Mouse (Mus musculus) neutrophil, adult 83 days (primary cell): ENCODE data around the gene Cldn9. TPM values are rescaled to one million over a fixed set of nuclear protein-coding genes. Genes with fewer than 3 reads are reported as not detected.

Source experiments
- total RNA-seq, 2 experiments: library from RNA; stranded (reverse); gene quantifications; one replicate each; pipeline ENCODE4 v1.2.4; 2023

Gene Cldn9
- total RNA-seq = not detected

DNA sequence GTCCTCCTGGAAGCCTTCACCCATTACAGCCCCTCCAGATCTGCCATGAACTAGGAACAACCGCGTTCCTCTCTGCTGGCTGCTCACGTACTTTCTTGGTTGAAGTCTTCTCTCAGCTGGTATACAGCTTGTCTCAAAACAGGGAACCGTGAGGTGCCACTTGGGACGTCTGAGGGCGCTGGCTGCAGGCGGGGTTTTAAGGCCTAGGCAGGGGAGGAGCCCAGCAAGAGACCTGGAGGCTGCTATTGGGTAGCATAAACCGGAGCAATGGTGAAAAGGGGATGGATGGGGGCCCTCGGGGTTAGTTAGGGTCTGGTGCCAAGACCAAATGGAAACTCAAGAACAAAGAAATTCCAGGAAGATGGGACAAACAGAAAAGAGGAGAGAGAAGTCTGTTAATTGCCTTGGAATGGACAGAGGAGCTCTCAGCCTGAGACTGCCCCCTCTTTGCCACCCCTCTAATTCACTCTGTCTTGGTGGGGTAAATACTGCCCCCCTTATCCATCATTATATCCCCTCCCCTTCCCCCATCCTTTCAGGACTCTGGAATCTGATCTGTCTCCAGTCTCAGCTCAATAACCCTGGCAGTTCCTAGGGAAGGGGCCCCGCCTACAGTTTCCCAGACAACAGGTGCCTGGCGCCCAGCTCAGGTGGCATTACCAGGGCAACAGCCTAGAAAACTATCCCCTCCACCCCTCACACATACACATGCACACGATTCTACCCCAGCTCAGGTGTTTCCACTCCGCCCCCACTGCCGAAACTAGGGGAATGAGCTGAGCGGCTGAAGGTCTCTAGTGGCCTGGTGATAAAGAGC, at the start of gene Cldn9:
Gene Cldn9 (minus strand): TSS at position 171 of the 817 bp plus-strand sequence.

GRCm38 (mm10) chr17:23725999-23726757, 42.4 kb upstream of the Cldn9 start, which contains the start of gene Pkmyt1:
Gene Pkmyt1 (plus strand): TSS chr17:23726336.

DNA sequence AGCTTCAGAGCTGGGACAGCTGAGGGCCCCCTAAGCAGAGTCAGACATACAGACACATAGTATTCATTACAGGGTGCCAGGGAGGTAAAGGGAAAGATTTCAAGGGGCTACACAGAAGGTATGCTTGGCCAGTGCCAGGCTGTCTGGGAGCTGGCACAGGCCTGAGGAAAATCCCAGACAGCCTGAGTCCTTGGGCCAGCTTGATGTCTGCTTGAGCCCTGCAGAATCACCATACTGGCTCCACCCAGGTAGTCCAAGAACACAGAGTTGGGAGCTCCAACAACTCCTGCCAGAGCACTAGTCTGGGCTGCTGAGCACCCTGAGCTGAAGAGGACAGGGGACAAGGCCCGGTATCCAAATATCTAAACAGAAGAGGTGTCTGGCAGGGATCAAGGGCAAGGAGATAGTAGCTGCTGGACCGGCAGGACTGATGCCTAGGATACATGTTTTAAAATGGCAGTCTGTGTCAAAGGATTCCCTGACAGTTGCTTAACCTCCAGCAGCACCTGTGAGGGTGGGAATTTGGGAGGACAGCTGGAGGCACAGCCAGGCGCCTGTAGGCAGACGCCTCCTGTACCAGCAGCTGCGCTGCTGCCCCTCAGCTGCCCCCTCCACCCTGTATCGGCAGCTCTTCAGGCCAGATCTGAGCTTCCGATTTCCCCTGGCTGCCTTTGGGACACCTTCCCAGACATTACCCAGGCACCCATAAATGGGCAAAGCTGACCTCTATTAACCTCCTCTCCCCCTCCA, 38.7 kb upstream of the Cldn9 start, which contains the start of gene 1520401A03Rik:
Gene 1520401A03Rik (minus strand): TSS at position 408 of the 750 bp plus-strand sequence.

GRCm38 (mm10) chr17:23679127-23679835, 4.5 kb downstream of the Cldn9 start, which contains the start of gene Cldn6:
Gene Cldn6 (plus strand): TSS chr17:23679249.

GRCm38 (mm10) chr17:23677236-23677679, 6.6 kb downstream of the Cldn9 start, which contains the start of gene Tnfrsf12a:
Gene Tnfrsf12a (minus strand): TSS chr17:23677468.

GRCm38 (mm10) chr17:23673424-23674073, 10.3 kb downstream of the Cldn9 start, which contains the start of the genes Hcfc1r1 and Thoc6:
Gene Hcfc1r1 (plus strand): TSS chr17:23673596.
Gene Thoc6 (minus strand): TSS chr17:23673882.

DNA sequence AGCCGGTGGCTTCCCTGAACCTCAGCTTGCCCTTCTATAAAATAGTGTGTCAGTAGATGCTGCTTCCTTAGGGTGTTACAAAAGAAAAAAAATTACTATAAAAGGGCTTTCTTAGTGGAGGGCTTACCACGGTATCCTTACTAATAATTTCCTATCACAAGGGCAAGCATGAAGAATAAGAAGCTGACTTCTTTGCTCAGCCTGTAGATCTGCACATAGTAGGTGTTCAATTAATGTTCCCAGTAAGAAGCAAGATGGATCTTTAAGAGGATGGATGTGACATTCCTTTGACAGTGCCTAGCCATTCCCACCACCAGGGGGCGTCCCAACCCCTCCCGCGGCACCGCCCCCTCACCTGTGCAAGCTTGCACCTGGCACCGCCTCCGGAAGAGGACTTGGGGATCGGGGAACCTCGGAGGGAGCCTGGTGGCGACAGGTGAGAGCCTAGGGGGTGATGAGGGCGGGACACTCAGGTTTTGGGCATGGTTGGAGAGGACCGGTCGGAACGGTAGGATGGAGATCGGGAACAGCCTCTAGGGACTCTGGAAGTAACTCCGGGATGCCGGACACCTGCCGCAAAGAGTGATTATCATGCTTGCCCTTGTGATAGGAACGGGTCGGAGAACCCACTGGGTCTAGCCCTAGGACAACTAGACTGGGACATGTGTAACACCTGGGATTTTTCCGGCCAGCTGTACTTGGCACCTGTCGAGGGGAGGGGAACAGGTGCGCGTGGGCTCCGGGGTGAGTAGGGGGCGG, 23.5 kb downstream of the Cldn9 start, which contains the start of gene Bicdl2:
Gene Bicdl2 (plus strand): TSS at position 390 of the 759 bp plus-strand sequence.

DNA sequence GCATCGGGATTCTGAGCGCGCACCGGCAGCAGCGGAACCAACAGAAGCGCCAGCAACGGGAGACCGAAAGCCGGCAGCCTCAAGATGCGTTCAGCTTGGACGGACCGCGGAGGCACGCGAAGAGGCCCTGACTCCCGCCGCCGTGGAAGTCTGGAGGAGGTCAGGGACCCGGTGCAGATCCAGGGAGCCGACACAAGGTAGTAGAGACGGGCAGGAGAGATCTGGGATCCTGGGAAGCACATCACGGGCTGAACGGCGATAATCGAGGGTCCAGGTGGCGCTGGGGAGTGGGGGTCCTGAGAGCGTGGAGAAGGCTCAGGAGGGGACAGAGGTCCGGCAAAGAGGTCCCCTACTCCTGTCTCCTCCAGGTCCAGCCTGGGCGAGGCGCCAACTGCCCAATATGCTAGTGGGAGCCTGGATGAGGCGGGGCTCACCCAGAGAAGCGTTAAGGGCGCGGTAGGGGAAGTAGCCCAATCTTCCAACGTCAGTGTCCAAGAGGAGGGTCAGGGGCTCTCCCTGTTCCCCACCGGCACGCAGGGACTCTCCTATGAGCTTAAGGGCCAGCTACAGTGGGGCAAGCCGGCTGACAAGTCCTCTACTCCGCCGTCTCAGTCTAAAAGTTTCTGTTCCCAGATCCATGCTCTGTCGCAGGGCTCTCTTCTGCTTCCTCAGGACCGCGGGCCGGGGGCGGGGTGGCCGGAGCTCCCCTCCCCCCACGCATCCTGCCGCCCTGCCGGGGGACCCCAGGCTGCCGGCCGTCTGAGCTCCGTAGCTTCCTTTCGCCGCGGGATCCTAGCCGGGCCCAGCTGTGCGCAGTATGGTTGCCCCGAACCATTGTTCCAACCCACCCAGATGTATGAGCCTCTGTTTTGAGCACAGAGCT, 39.0 kb downstream of the Cldn9 start, which contains the start of gene Mmp25:
Gene Mmp25 (minus strand): TSS at position 665 of the 883 bp plus-strand sequence.

Other genes starting within 250 kb of the Cldn9 start
- gene Vmn2r117, start 204.3 kb downstream of the Cldn9 start, total RNA-seq = not detected
- 1 to 10 TPM; 2.6 TPM for gene Zfp213, start 119.8 kb downstream of the Cldn9 start, total RNA-seq
- under 1 TPM in 1 of 2 experiments, not detected in 1; 0.24 TPM for gene Zfp13, start 84.5 kb downstream of the Cldn9 start, total RNA-seq
- not detected for gene Zscan10, start 83.2 kb downstream of the Cldn9 start, total RNA-seq
- gene Mmp25, start 38.7 kb downstream of the Cldn9 start, total RNA-seq = 100 to 1,000 TPM; 157 to 170 TPM
- 1 to 10 TPM; 1.6 to 2.4 TPM for gene Bicdl2, start 23.5 kb downstream of the Cldn9 start, total RNA-seq
- gene Hcfc1r1, start 10.4 kb downstream of the Cldn9 start, total RNA-seq = 10 to 100 TPM; 50.6 to 50.7 TPM
- 10 to 100 TPM; 19.0 to 19.2 TPM for gene Thoc6, start 10.1 kb downstream of the Cldn9 start, total RNA-seq
- gene Tnfrsf12a, start 6.6 kb downstream of the Cldn9 start, total RNA-seq = 1 to 10 TPM; 4.8 to 5.1 TPM
- not detected for gene Cldn6, start 4.8 kb downstream of the Cldn9 start, total RNA-seq
- gene 1520401A03Rik, start 38.8 kb upstream of the Cldn9 start, total RNA-seq = not detected
- 10 to 100 TPM; 40.9 to 41.4 TPM for gene Pkmyt1, start 42.3 kb upstream of the Cldn9 start, total RNA-seq
- 1 to 10 TPM; 3.2 to 5.1 TPM for gene Paqr4, start 56.8 kb upstream of the Cldn9 start, total RNA-seq
- gene Kremen2, start 61.8 kb upstream of the Cldn9 start, total RNA-seq = not detected
- gene Flywch1, start 87.6 kb upstream of the Cldn9 start, total RNA-seq = 1 to 10 TPM; 8.7 to 9.6 TPM
- gene Flywch2, start 102.1 kb upstream of the Cldn9 start, total RNA-seq = under 1 TPM in 1 of 2 experiments, not detected in 1; 0.53 TPM
- gene Srrm2, start 106.5 kb upstream of the Cldn9 start, total RNA-seq = 100 to 1,000 TPM; 456 to 525 TPM
- gene Elob, start 145.1 kb upstream of the Cldn9 start, total RNA-seq = 100 to 1,000 TPM; 176 to 182 TPM
- not detected for gene Prss33, start 152.0 kb upstream of the Cldn9 start, total RNA-seq
- gene Prss32, start 159.8 kb upstream of the Cldn9 start, total RNA-seq = not detected
- not detected for gene Prss41, start 160.1 kb upstream of the Cldn9 start, total RNA-seq
- gene Prss21, start 184.0 kb upstream of the Cldn9 start, total RNA-seq = not detected
- not detected for gene Dcpp1, start 196.8 kb upstream of the Cldn9 start, total RNA-seq
- gene Dcpp2, start 196.9 kb upstream of the Cldn9 start, total RNA-seq = not detected
- gene Dcpp3, start 233.4 kb upstream of the Cldn9 start, total RNA-seq = not detected